Mouse (Mus musculus): ENCODE measurements around the gene Tmem207.

- TF ChIP-seq CTCF (IDR thresholded peaks at IDR 0.05; ENCODE audit: low read depth) (no peak), EP300 (IDR thresholded peaks at IDR 0.05; ENCODE audit: low read depth) (no peak)
Measured at GRCm38 (mm10) chr16:26527931-26528666, 1.5 kb upstream of the Tmem207 start.
